Mouse (Mus musculus) hindbrain, embryonic 12.5 days (tissue): ENCODE measurements around the gene Olfr1249. TPM values are rescaled to one million over a fixed set of nuclear protein-coding genes. Genes with fewer than 3 reads are reported as not detected.
"Not testable (repeated sequence)": the region's sequence is repeated elsewhere in the genome, so short reads cannot be mapped to it uniquely, and the experiment has no call there.

Source experiments
- ATAC-seq: fragments of 200-750 bp; cut with Nextera tagmentation; 2 replicates; pipeline ENCODE4 v1.8.0; 2017; ENCODE audit warnings: moderate TSS enrichment; ENCODE audit not compliant: low FRiP score
- H3K27ac ChIP-seq: fragments of 300-500 bp; sonication (generic); 2 replicates; pipeline ENCODE4 v1.5.1; 2016; ENCODE audit warnings: mild to moderate bottlenecking
- H3K27me3 ChIP-seq: fragments of 300-500 bp; sonication (generic); 2 replicates; pipeline ENCODE4 v1.6.1; 2016; ENCODE audit warnings: mild to moderate bottlenecking
- H3K36me3 ChIP-seq: fragments of 300-500 bp; sonication (generic); 2 replicates; pipeline ENCODE4 v1.6.1; 2016; ENCODE audit warnings: mild to moderate bottlenecking
- H3K4me1 ChIP-seq: fragments of 300-500 bp; sonication (generic); 2 replicates; pipeline ENCODE4 v1.6.1; 2016
- H3K4me2 ChIP-seq: fragments of 300-500 bp; sonication (generic); replicated peaks from 2 replicates; pipeline ENCODE4 v1.6.1; 2016; ENCODE audit warnings: mild to moderate bottlenecking
- H3K4me3 ChIP-seq: fragments of 300-500 bp; sonication (generic); 2 replicates; pipeline ENCODE4 v1.5.1; 2016; ENCODE audit warnings: mild to moderate bottlenecking
- H3K9ac ChIP-seq: fragments of 300-500 bp; sonication (generic); 2 replicates; pipeline ENCODE4 v1.6.1; 2016; ENCODE audit warnings: mild to moderate bottlenecking, moderate library complexity
- H3K9me3 ChIP-seq: fragments of 300-500 bp; sonication (generic); replicated peaks from 2 replicates; pipeline ENCODE4 v1.6.1; 2016; ENCODE audit warnings: mild to moderate bottlenecking
- WGBS: fragments of 180-500 bp; shearing (Covaris S2); methylation state at CpG from one replicate; pipeline ENCODE4 v1.1.7; 2016; 5-methylcytosine and 5-hydroxymethylcytosine counted together
- polyA plus RNA-seq: library from polyadenylated mRNA; unstranded; fragments of >200 nt; fragmentation: Nextera tagmentation; extraction: Ambion mirVana; gene quantifications from 2 replicates; pipeline ENCODE4 v1.2.1, GENCODE M21; 2016

Gene Olfr1249
- polyA plus RNA-seq = not detected in 2 replicates

DNA sequence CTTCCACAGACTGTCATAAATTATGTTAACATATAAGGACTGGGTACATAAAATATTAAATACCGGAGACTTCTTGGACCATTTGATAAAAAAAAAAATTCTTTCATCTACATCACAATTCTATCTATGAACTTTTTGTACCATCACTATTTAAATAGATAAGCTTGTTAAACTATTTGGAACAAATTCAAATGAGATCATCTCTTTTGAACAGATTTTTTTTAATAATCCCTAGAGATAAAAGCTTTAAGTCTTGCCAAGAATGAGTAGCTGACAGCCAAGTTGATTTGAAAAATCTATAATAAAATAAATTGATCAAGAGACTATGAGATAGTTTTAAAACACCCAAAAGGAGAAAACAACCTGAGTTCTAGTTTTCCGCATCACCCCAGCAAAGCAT is at the start of gene Olfr1249:
Gene Olfr1249 (minus strand): TSS at position 101 of the 400 bp plus-strand sequence.
- H3K36me3 ChIP-seq = no peaks in the 10 kb centered on the region
- H3K27me3 ChIP-seq = no peaks in the 10 kb centered on the region
- no peaks in the 10 kb centered on the region for H3K4me1 ChIP-seq
- no peak within 1 kb of the TSS for H3K9ac ChIP-seq
- H3K27ac ChIP-seq = no peak within 1 kb of the TSS
- 93% methylated on average over 2 of the region's 2 CpGs for WGBS
- no peak within 1 kb of the TSS for H3K4me2 ChIP-seq
- no peak for ATAC-seq
- no peaks in the 10 kb centered on the region for H3K9me3 ChIP-seq
- H3K4me3 ChIP-seq = no peak within 1 kb of the TSS

DNA sequence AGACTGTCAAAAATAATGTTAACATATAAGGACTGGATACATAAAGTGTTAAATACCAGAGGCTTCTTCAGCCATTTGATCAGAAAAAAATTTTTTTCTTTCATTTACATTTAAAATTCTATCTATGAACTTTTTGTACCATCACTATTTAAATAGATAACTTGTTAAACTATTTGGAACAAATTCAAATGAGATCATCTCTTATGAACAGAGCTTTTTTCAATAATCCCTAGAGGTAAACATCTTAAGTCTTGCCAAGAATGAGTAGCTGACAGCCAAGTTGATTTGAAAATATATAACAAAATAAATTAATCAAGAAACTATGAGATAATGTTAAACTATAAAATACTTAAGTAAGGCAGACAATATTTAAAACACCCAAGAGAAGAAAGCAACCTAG is 37.1 kb upstream of the Olfr1249 start, which contains the start of gene Olfr1251:
Gene Olfr1251 (minus strand): TSS at position 101 of the 400 bp plus-strand sequence.
- Histone ChIP-seq H3K9ac (no peak within 1 kb of the TSS), H3K4me2 (no peak within 1 kb of the TSS), H3K4me3 (no peak within 1 kb of the TSS), H3K9me3 (no peaks in the 10 kb centered on the region), H3K36me3 (no peaks in the 10 kb centered on the region), H3K4me1 (no peaks in the 10 kb centered on the region), H3K27ac (no peak within 1 kb of the TSS), H3K27me3 (no peaks in the 10 kb centered on the region)
- no peak for ATAC-seq

DNA sequence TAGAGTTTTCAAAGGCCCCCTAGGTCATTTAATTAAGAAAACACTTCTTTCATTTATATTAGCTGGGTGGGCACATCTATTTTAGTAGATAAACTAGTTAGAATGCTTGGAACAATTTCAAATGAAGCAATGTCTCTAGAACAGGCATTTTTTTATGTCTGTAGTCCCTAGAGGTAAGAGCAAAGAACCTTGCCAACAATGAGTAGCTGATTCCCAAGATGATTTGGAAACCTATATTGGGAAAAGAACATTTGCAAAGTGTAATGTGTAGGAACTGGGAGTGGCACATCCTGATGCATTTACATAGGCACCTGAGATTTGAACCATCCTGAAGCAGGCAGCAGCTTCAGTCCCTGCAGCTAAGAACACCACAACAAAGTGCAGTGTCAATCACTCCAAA is 26.6 kb upstream of the Olfr1249 start, which contains the start of gene Olfr1250:
Gene Olfr1250 (minus strand): TSS at position 101 of the 400 bp plus-strand sequence.
- Histone ChIP-seq H3K4me3 (no peak within 1 kb of the TSS), H3K27ac (no peak within 1 kb of the TSS), H3K9me3 (no peaks in the 10 kb centered on the region), H3K36me3 (no peaks in the 10 kb centered on the region), H3K9ac (no peak within 1 kb of the TSS), H3K4me2 (no peak within 1 kb of the TSS), H3K4me1 (no peaks in the 10 kb centered on the region), H3K27me3 (no peaks in the 10 kb centered on the region)
- ATAC-seq = no peak

DNA sequence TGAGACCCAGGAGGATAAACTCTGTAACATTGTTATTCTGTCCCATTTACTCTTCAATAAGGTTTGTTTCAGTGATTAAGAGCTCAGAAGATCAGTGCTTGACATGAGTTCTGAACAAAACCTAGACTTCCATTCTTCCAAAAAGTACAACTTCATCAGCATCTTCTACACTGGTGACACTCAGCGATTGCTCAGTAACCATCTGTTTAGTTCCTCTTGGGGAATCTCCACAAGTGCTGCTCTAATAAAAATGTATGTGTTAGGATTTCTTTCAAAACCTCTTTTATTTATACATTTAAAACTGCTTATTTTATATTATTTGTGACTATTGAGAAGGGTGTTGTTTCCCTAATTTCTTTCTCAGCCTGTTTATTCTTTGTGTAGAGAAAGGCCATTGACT is 16.6 kb downstream of the Olfr1249 start, which contains the start of gene Olfr1248:
Gene Olfr1248 (minus strand): TSS at position 101 of the 400 bp plus-strand sequence.
- not testable (repeated sequence) for H3K27ac ChIP-seq, H3K4me1 ChIP-seq

DNA sequence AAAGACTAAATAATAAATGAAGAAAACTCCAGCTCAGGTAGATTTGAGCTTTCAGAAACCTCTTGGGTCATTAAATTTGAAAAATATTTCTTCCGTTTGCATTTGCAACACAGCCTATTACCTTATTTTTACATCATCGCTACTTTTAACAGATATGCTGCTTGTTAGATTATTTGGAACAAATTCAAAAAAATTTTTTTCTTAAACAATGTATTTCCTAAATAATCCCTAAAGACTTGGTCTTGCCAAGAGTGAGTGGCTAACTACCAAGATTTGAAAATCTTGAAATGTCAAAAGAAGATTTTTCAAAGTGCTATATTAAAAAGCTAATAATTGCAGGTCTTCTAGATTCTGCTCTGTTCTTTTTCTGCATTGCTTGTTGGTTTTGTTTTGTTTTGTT is 20.8 kb downstream of the Olfr1249 start, which contains the start of gene Olfr1247:
Gene Olfr1247 (minus strand): TSS at position 101 of the 400 bp plus-strand sequence.
- no peak within 1 kb of the TSS for H3K9ac ChIP-seq
- no peaks in the 10 kb centered on the region for H3K27me3 ChIP-seq
- no peak within 1 kb of the TSS for H3K27ac ChIP-seq
- H3K9me3 ChIP-seq = no peaks in the 10 kb centered on the region
- H3K4me2 ChIP-seq = no peak within 1 kb of the TSS
- WGBS = 97% methylated on average over 2 of the region's 2 CpGs
- no peaks in the 10 kb centered on the region for H3K4me1 ChIP-seq
- H3K4me3 ChIP-seq = no peak within 1 kb of the TSS
- H3K36me3 ChIP-seq = no peaks in the 10 kb centered on the region
- no peak for ATAC-seq

More for the DNA sequence above, 16.6 kb downstream of the Olfr1249 start, which contains the start of gene Olfr1248:
- not testable (repeated sequence) for H3K27me3 ChIP-seq, H3K9ac ChIP-seq, H3K36me3 ChIP-seq, H3K9me3 ChIP-seq, H3K4me3 ChIP-seq, H3K4me2 ChIP-seq, ATAC-seq
- 83% methylated on average over 1 of the region's 1 CpGs for WGBS

DNA sequence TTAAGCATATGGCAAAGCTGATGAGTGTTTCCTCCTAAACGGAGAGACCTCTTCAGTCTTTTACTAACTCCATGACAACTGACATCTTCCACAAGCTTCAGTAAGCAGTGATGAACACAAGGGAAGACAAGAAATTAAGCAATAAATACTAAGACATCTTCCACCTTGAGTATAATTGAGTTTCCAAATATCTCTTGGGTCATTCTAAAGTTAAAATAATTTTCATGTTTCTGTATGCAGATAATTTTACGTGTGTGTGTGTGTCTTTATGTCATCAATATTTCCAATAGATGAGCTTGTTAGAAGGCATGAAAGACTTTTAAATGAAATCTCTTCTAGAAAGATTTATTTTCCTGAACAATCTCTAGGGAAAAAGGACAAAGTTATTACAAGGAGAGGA is 41.7 kb downstream of the Olfr1249 start, which contains the start of gene Olfr1246:
Gene Olfr1246 (minus strand): TSS at position 101 of the 400 bp plus-strand sequence.
- ATAC-seq = no peak
- 83% methylated on average over 2 of the region's 2 CpGs for WGBS
- Histone ChIP-seq H3K4me3 (no peak within 1 kb of the TSS), H3K9ac (no peak within 1 kb of the TSS), H3K9me3 (no peaks in the 10 kb centered on the region), H3K36me3 (no peaks in the 10 kb centered on the region), H3K4me2 (no peak within 1 kb of the TSS), H3K27ac (no peak within 1 kb of the TSS), H3K4me1 (no peaks in the 10 kb centered on the region), H3K27me3 (no peaks in the 10 kb centered on the region)

Other genes with a start within 250 kb of the Olfr1249 start
- gene Olfr1238, start 225.3 kb downstream of the Olfr1249 start, polyA plus RNA-seq = not detected in 2 replicates
- not detected in 2 replicates for gene Olfr1239, start 214.6 kb downstream of the Olfr1249 start, polyA plus RNA-seq
- not detected in 2 replicates for gene Olfr1240, start 192.0 kb downstream of the Olfr1249 start, polyA plus RNA-seq
- not detected in 2 replicates for gene Olfr1241, start 147.9 kb downstream of the Olfr1249 start, polyA plus RNA-seq
- not detected in 2 replicates for gene Olfr1242, start 136.6 kb downstream of the Olfr1249 start, polyA plus RNA-seq
- gene Olfr1243, start 103.5 kb downstream of the Olfr1249 start, polyA plus RNA-seq = not detected in 2 replicates
- gene Olfr1245, start 56.5 kb downstream of the Olfr1249 start, polyA plus RNA-seq = not detected in 2 replicates
- gene Olfr1246, start 41.8 kb downstream of the Olfr1249 start, polyA plus RNA-seq = not detected in 2 replicates
- not detected in 2 replicates for gene Olfr1247, start 20.9 kb downstream of the Olfr1249 start, polyA plus RNA-seq
- not detected in 2 replicates for gene Olfr1248, start 16.7 kb downstream of the Olfr1249 start, polyA plus RNA-seq
- not detected in 2 replicates for gene Olfr1250, start 26.5 kb upstream of the Olfr1249 start, polyA plus RNA-seq
- not detected in 2 replicates for gene Olfr1251, start 37.0 kb upstream of the Olfr1249 start, polyA plus RNA-seq
- gene Olfr1252, start 90.0 kb upstream of the Olfr1249 start, polyA plus RNA-seq = not detected in 2 replicates
- gene Olfr1253, start 122.1 kb upstream of the Olfr1249 start, polyA plus RNA-seq = not detected in 2 replicates
- gene Olfr1254, start 158.6 kb upstream of the Olfr1249 start, polyA plus RNA-seq = not detected in 2 replicates
- gene Olfr1255, start 177.1 kb upstream of the Olfr1249 start, polyA plus RNA-seq = not detected in 2 replicates
- gene Olfr1256, start 206.6 kb upstream of the Olfr1249 start, polyA plus RNA-seq = not detected in 2 replicates
- gene Olfr48, start 213.2 kb upstream of the Olfr1249 start, polyA plus RNA-seq = not detected in 2 replicates
- not detected in 2 replicates for gene Olfr1257, start 243.5 kb upstream of the Olfr1249 start, polyA plus RNA-seq